Mouse (Mus musculus): ENCODE data around the gene Timm9.

GRCm38 (mm10) chr12:71123286-71123685, 13.2 kb downstream of the Timm9 start:
- TF ChIP-seq POLR2A (IDR thresholded peaks at IDR 0.05; ENCODE audit: low read depth, low read length) (no peak), CTCF (IDR thresholded peaks at IDR 0.05; ENCODE audit: extremely low read depth, insufficient read depth, insufficient read length, insufficient replicate concordance) (no peak)
